Mouse (Mus musculus): ENCODE measurements around the gene 4930438A08Rik. TPM values are rescaled to one million over a fixed set of nuclear protein-coding genes. Genes with fewer than 3 reads are reported as not detected.

The 4930438A08Rik gene
- polyA plus RNA-seq, 1 experiment from 2014 or later: not detected

DNA sequence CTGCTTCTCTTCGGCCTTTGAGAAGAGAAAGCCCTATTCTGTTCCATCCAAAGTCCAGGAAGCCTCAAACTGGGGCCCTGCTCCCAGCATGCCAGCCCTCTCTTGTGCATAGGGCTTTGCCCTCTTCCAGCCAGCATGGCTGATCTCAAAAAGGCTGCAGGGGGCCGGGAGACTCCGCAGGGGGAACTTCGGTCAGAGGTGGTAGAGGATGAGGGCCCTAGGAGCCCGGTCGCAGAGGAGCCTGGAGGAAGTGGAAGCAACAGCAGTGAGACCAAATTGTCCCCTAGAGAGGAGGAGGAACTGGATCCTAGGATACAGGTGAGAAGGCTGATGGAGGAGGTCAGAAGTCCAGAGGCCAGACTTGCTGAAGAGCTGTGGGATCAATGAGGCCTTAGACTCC lies 56.9 kb downstream of the 4930438A08Rik start:
- H3K27ac ChIP-seq (ENCODE audit: low read depth): no peak overlapping the region
- no peak for DNase-seq
- 87% methylated on average over 6 of the region's 6 CpGs for WGBS
- peaks cover 37% of the 10 kb centered on the region for H3K36me3 ChIP-seq (ENCODE audit: insufficient read depth)
- H3K9me3 ChIP-seq (ENCODE audit: low read depth, low read length): no peaks in the 10 kb centered on the region
- H3K4me1 ChIP-seq (ENCODE audit: insufficient read depth): peaks cover 16% of the 10 kb centered on the region; the same call in 1 of the 2 replicates
- no peak for ATAC-seq (ENCODE audit: insufficient read depth)
- no peaks in the 10 kb centered on the region for H3K27me3 ChIP-seq (ENCODE audit: insufficient read depth, low read length)
- H3K4me2 ChIP-seq: peak overlapping the region; percentile 92
- TF ChIP-seq CTCF (IDR thresholded peaks at IDR 0.05; ENCODE audit: low read depth): no peak
- H3K4me3 ChIP-seq (ENCODE audit: low read depth, low read length): peak overlapping the region; percentile 64
- peak overlapping the region; percentile 75 for H3K9ac ChIP-seq

DNA sequence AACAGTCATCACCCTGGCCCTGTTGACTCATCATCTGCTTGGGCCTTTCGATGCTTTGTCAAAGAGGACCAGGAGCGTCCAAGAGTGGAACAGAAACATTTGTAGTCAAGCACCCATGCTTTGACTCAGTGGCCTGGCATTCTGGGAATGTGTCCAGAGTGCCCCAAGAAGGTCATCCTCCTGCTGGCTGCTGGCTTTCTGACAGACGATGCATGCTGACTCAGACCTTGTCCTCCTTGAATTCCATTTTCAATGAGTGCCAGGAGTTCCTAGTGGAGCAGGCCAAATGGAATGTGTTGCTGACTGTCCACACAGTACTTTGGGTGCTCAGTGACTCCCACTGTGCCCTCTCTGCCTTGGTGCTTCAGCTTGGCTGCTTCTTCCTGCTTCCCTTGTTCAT lies 60.1 kb downstream of the 4930438A08Rik start:
- DNase-seq (no peak), ATAC-seq (ENCODE audit: insufficient read depth) (no peak)
- Histone ChIP-seq H3K9me3 (ENCODE audit: low read depth, low read length) (no peaks in the 10 kb centered on the region), H3K36me3 (ENCODE audit: insufficient read depth) (peaks cover 50% of the 10 kb centered on the region), H3K27ac (ENCODE audit: low read depth) (no peak overlapping the region), H3K4me1 (ENCODE audit: insufficient read depth) (peaks cover 7% of the 10 kb centered on the region; the same call in 1 of the 2 replicates), H3K9ac (no peak overlapping the region), H3K27me3 (ENCODE audit: insufficient read depth, low read length) (no peaks in the 10 kb centered on the region), H3K4me2 (no peak overlapping the region), H3K4me3 (ENCODE audit: low read depth, low read length) (no peak overlapping the region)
- 65% methylated on average over 3 of the region's 3 CpGs for WGBS
- no peak for TF ChIP-seq CTCF (IDR thresholded peaks at IDR 0.05; ENCODE audit: low read depth)

Other genes with a start within 250 kb of the 4930438A08Rik start
- not detected in 2 replicates for gene Gm12248, start 181.7 kb upstream of the 4930438A08Rik start, polyA plus RNA-seq (2014; fragmentation: Nextera tagmentation; extraction: Ambion mirVana)
- 82.3 and 86.8 TPM in 2 replicates for gene Cnot8, start 170.6 kb upstream of the 4930438A08Rik start, polyA plus RNA-seq (2014; fragmentation: Nextera tagmentation; extraction: Ambion mirVana)
- 26.9 and 27.6 TPM in 2 replicates for gene Gemin5, start 106.3 kb upstream of the 4930438A08Rik start, polyA plus RNA-seq (2014; fragmentation: Nextera tagmentation; extraction: Ambion mirVana)
- 115 and 128 TPM in 2 replicates for gene Mrpl22, start 103.1 kb upstream of the 4930438A08Rik start, polyA plus RNA-seq (2014; fragmentation: Nextera tagmentation; extraction: Ambion mirVana)
- 3.7 and 4.3 TPM in 2 replicates for gene Igtp, start 75.2 kb upstream of the 4930438A08Rik start, polyA plus RNA-seq (2014; fragmentation: Nextera tagmentation; extraction: Ambion mirVana)
- 1.8 and 1.9 TPM in 2 replicates for gene Irgm2, start 75.2 kb upstream of the 4930438A08Rik start, polyA plus RNA-seq (2014; fragmentation: Nextera tagmentation; extraction: Ambion mirVana)
- 13.9 and 15.2 TPM in 2 replicates for gene Zfp692, start 32.3 kb downstream of the 4930438A08Rik start, polyA plus RNA-seq (2014; fragmentation: Nextera tagmentation; extraction: Ambion mirVana)
- gene Zfp672, start 55.5 kb downstream of the 4930438A08Rik start, polyA plus RNA-seq (2014; fragmentation: Nextera tagmentation; extraction: Ambion mirVana): 31.3 and 39.1 TPM in 2 replicates
- 26.3 and 26.4 TPM in 2 replicates for gene Sh3bp5l, start 55.9 kb downstream of the 4930438A08Rik start, polyA plus RNA-seq (2014; fragmentation: Nextera tagmentation; extraction: Ambion mirVana)
- gene Lypd8, start 104.2 kb downstream of the 4930438A08Rik start, polyA plus RNA-seq (2014; fragmentation: Nextera tagmentation; extraction: Ambion mirVana): not detected in 2 replicates
- not detected in 2 replicates for gene 1810065E05Rik, start 146.3 kb downstream of the 4930438A08Rik start, polyA plus RNA-seq (2014; fragmentation: Nextera tagmentation; extraction: Ambion mirVana)
- not detected in 2 replicates for gene Gm12253, start 157.8 kb downstream of the 4930438A08Rik start, polyA plus RNA-seq (2014; fragmentation: Nextera tagmentation; extraction: Ambion mirVana)
- gene Lypd9, start 178.1 kb downstream of the 4930438A08Rik start, polyA plus RNA-seq (2014; fragmentation: Nextera tagmentation; extraction: Ambion mirVana): not detected in 2 replicates
- gene Olfr30, start 187.5 kb downstream of the 4930438A08Rik start, polyA plus RNA-seq (2014; fragmentation: Nextera tagmentation; extraction: Ambion mirVana): not detected in 2 replicates
- not detected in 2 replicates for gene Olfr332, start 217.8 kb downstream of the 4930438A08Rik start, polyA plus RNA-seq (2014; fragmentation: Nextera tagmentation; extraction: Ambion mirVana)
- gene Olfr331, start 227.8 kb downstream of the 4930438A08Rik start, polyA plus RNA-seq (2014; fragmentation: Nextera tagmentation; extraction: Ambion mirVana): not detected in 2 replicates

Measured in lung, embryonic 14.5 days (tissue).